Mouse (Mus musculus) olfactory bulb, adult 2 months (tissue): Measurements from ENCODE around the gene Hist1h2ag. TPM values are rescaled to one million over a fixed set of nuclear protein-coding genes. Genes with fewer than 3 reads are reported as not detected.
A peak's percentile ranks its signal among the peaks of the same experiment; 100 is the strongest.
"Not testable (repeated sequence)": the region's sequence is repeated elsewhere in the genome, so short reads cannot be mapped to it uniquely, and the experiment has no call there.

ENCODE experiments used
- H3K27ac ChIP-seq: fragments of 200-500 bp; 2 replicates; pipeline ENCODE4 v1.5.1; 2012; ENCODE audit warnings: low read depth, low read length; ENCODE audit not compliant: insufficient read depth
- H3K4me1 ChIP-seq: fragments of 200-500 bp; 2 replicates; pipeline ENCODE4 v1.6.1; 2012; ENCODE audit warnings: low read length; ENCODE audit not compliant: control insufficient read depth, insufficient read depth
- H3K4me3 ChIP-seq: fragments of 200-500 bp; 2 replicates; pipeline ENCODE4 v1.5.1; 2012; ENCODE audit warnings: mild to moderate bottlenecking, low read depth, low read length, moderate library complexity; ENCODE audit not compliant: insufficient read depth
- CTCF ChIP-seq: fragments of 200-500 bp; IDR thresholded peaks from 2 replicates; pipeline ENCODE4 v1.5.1; 2012; ENCODE audit warnings: low read depth, mild to moderate bottlenecking, low read length, moderate library complexity; ENCODE audit not compliant: insufficient read depth
- POLR2A ChIP-seq: fragments of 200-500 bp; IDR thresholded peaks from 2 replicates; pipeline ENCODE4 v1.6.1; 2012; ENCODE audit warnings: mild to moderate bottlenecking, low read depth, low read length, moderate library complexity; ENCODE audit not compliant: insufficient read depth
- WGBS: fragments of 180-500 bp; shearing (Covaris S2); methylation state at CpG from one replicate; pipeline ENCODE4 v1.1.7; 2018; 5-methylcytosine and 5-hydroxymethylcytosine counted together
- polyA plus RNA-seq: library from polyadenylated mRNA; stranded (reverse); fragments of >200 nt; gene quantifications from 2 replicates; pipeline ENCODE4 v1.2.4, GENCODE M21; 2012; ENCODE audit warnings: low replicate concordance; ENCODE audit not compliant: missing spikeins, insufficient read depth, insufficient read length

Hist1h2ag gene
- polyA plus RNA-seq, 1 experiment, result not detected

DNA sequence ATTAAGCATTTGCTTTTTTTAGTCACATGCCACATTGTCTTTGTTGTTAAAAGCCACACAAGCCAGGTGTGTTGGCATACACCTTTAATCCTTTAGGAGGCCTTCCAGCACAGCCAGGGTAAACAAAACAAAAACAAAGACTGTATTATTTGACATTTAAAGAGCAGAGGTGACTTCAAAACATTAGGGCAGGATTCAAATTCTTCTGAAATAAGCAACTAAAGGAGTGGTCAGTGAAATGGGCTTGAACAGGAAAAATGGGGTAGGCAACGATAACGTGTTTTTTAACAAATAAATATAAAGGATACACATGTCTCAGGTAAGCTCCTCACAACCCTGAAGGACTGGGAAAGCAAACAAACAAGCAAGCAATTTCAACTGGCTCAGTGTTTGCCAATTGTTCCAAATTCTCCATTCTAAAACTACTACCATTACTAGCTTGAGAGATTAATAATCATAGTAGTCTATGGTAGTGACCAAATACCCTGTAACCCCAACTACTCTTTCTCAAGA lies 2.7 kb downstream of the Hist1h2ag start:
- TF ChIP-seq POLR2A (no peak), CTCF (no peak)
- Histone ChIP-seq H3K27ac (no peak overlapping the region), H3K4me3 (no peak overlapping the region)

DNA sequence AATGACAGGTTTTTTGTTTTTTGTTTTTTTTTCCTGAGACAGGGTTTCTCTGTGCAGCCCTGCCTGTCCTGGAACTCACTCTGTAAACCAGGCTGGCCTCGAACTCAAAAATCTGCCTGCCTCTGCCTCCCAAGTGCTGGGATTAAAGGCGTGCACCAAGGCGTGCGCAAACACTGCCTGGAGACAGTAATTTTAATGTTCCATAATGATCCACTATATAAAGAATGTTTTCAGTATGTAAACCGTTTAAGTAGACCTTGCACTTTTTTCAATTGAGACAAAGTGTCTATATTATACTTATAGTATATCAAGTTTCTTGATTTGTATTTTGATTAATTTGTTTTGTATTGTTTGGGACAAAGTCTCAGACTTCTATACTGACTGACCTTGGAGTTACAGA lies 3.4 kb downstream of the Hist1h2ag start:
- Histone ChIP-seq H3K4me3 (no peak overlapping the region), H3K4me1 (no peaks in the 10 kb centered on the region; the same call in 1 of the 2 replicates), H3K27ac (no peak overlapping the region)
- TF ChIP-seq CTCF (no peak), POLR2A (no peak)
- WGBS, result 74% methylated on average over 5 of the region's 5 CpGs

More for the DNA sequence above, 2.7 kb downstream of the Hist1h2ag start:
- WGBS, result 14% methylated on average over 2 of the region's 2 CpGs
- no peaks in the 10 kb centered on the region; the same call in 1 of the 2 replicates for H3K4me1 ChIP-seq

DNA sequence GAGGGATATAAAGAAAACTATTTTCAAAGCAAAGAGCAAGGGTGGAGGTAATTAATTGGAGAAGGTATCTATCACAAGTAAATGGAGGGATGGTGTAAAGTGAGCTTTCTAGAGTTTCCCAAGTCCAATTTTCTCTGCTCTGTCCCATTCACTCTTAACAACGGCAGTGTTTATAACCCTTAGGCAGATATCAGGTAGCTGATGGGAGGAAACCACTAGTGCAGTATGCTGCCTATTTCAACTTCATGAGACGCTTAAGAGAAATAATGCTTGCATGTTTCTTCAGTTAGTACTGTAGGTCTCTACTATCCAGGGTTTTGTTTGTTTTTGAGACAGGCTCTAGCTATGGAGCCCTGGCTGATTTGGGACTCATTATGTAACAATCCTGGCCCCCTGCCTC lies 5.3 kb downstream of the Hist1h2ag start:
- Histone ChIP-seq H3K4me3 (no peak overlapping the region), H3K27ac (no peak overlapping the region), H3K4me1 (no peaks in the 10 kb centered on the region; the same call in 1 of the 2 replicates)
- WGBS, result 79% methylated on average over 2 of the region's 2 CpGs
- TF ChIP-seq POLR2A (no peak), CTCF (no peak)

DNA sequence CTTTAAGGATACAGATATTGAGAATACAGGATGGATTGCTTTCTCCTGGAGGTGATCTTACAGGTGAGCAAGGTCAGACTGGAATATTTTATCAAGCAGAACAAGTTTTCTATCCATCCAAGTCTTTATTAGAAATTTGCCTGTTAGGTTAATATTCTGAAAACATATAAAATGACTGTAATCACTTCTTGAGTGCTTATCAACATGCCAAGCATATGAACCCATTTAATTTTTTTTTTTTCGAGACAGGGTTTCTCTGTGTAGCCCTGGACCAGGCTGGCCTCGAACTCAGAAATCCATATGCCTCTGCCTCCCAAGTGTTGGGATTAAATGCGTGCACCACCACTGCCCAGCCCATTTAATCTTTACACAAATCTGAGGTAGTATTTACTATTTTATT lies 5.8 kb downstream of the Hist1h2ag start:
- Histone ChIP-seq H3K27ac (no peak overlapping the region), H3K4me3 (no peak overlapping the region), H3K4me1 (no peaks in the 10 kb centered on the region; the same call in 1 of the 2 replicates)
- TF ChIP-seq POLR2A (no peak), CTCF (no peak)
- 60% methylated on average over 3 of the region's 3 CpGs for WGBS

DNA sequence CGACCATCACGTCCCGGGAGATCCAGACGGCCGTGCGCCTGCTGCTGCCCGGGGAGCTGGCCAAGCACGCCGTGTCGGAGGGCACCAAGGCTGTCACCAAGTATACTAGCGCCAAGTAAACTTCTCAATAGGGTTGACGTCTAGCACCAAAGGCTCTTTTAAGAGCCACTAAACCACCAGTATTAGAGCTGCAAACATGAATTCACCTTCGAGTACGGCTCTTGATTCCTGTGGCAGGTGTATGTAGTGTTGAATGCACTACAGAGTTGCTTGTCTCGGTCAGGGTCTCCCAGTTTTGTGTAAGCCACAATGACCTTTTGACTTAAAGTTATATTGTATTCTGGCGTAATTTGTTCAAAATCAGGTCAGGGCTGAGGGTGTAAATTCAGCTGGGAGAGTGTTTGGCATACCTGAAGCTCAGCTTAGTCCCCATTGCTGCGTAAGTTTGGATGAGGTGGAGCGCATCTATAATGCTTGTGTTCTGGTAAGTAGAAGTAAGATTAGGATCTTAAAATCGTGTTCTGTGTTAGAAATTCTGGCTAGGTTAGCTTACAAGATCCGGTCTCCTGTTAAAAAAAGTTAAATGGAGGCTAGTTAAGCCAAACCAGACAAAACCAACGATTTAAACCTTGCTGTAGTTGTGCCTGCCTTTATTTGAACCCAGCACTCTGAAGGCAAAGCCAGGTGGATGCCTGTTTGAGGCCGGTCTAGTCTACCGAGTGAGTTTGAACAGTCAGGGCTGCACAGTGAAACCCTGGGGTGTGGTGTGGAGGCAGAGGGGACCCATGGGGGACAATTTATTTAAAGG lies 6.4 kb downstream of the Hist1h2ag start:
- Histone ChIP-seq H3K4me1 (no peaks in the 10 kb centered on the region; the same call in 1 of the 2 replicates), H3K27ac (no peak overlapping the region), H3K4me3 (peak overlapping the region; percentile 30)
- TF ChIP-seq POLR2A (no peak), CTCF (no peak)
- 3% methylated on average over 20 of the region's 23 CpGs for WGBS

DNA sequence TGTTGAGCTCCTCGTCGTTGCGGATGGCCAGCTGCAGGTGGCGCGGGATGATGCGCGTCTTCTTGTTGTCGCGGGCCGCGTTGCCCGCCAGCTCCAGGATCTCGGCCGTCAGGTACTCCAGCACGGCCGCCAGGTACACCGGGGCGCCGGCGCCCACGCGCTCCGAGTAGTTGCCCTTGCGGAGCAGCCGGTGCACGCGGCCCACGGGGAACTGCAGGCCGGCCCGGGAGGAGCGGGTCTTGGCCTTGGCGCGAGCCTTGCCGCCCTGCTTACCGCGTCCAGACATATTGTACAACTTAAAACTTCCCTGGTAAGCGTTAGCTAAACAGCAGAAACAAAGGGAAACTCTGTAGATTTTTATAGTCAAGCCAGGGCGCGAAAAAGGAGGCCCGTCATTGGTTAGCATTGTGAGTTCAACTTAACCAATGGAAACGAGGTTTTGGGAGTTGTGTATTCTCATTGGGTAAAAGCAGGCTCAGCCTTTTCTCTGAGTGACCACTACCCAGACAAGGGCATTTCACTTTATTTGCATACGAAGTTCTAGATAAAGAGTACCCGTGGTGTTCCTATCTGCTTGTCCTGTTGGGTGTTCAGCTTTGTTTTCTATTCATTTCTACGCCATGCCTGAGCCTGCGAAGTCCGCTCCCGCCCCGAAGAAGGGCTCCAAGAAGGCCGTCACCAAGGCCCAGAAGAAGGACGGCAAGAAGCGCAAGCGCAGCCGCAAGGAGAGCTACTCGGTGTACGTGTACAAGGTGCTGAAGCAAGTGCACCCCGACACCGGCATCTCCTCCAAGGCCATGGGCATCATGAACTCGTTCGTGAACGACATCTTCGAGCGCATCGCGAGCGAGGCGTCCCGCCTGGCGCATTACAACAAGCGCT lies 7.2 kb downstream of the Hist1h2ag start, which contains the start of the genes Hist1h2ah and Hist1h2bk:
TSS of gene Hist1h2ah (minus strand) at position 302 of the 882 bp plus-strand sequence.
TSS of gene Hist1h2bk (plus strand) at position 604 of the 882 bp plus-strand sequence.
- H3K4me1 ChIP-seq, H3K27ac ChIP-seq: not testable (repeated sequence)
- under 1% methylated on average over 21 of the region's 69 CpGs for WGBS
- peak within 1 kb of the TSS; percentile 51 for H3K4me3 ChIP-seq

DNA sequence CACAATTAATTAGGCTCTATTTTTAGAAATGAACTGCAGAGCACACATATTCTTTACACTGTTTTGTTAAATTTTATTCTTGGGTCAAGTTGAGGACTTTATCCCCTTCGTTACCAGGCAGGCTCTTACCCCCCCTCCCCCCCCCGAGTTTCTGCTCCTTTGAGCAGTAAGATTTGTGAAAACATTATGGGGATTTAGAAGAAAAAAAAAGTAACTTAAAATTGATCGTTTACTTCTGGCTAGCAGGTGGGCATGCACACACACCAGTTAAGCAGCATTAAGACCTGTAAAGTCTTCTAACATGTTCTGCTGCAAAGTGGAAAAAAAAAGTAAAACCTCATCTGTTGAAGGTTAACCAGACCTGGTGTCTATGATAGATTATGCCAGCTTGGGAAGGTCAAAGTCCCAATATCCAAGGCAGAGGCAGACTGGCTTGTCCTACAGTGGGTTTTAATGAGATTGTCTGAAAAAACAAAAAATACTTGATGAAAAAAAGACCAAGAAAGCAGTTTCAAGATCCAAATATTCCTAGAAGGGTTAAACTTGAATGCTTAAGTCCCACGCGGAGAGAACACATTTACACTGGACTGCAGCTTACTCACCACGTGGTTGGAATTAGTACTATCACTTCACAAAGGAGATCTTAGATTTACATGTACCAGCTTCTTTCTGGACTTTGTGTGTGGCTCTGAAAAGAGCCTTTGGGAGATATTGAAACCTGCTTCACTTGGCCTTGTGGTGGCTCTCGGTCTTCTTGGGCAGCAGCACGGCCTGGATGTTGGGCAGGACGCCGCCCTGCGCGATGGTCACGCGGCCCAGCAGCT lies 8.1 kb downstream of the Hist1h2ag start:
- no peak for TF ChIP-seq CTCF
- TF ChIP-seq POLR2A, result no peak
- no peaks in the 10 kb centered on the region; the same call in 1 of the 2 replicates for H3K4me1 ChIP-seq
- under 1% methylated on average over 14 of the region's 14 CpGs for WGBS
- H3K27ac ChIP-seq, result no peak overlapping the region
- no peak overlapping the region; the same call in 1 of the 2 replicates for H3K4me3 ChIP-seq

DNA sequence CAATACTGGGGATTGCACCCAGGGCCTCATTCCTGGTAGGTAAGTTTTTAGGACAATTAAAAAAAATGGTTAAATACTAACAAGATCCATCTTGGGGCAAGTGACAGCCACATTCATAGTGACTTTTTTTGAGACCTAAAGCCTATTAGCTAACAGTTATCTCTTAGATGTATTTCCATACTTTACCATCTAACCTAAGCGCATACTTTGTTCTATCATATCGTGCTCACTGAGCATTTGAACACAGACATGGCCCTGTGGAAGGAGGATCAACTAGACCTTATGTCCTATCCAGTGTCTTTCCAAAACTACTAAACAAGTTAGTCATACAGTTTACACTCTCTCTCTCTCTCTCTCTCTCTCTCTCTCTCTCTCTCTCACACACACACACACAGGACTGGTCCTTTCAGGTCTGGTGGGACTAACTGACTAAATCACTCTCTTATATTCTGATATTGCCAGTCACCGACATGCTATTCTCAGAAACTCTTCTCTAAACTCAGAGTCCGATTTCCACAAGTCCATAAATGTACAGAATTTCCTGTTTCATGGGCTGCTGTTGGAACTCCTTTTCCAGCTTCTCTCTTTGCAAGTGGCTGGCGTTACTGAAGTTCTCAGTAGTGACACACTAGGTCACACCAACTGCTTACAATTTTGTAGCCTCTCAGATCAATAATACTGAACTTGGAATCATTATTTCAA lies 8.9 kb downstream of the Hist1h2ag start:
- Histone ChIP-seq H3K4me3 (no peak overlapping the region), H3K4me1 (no peaks in the 10 kb centered on the region), H3K27ac (no peak overlapping the region)
- TF ChIP-seq POLR2A (no peak), CTCF (no peak)
- WGBS, result 55% methylated on average over 5 of the region's 5 CpGs
